Mouse (Mus musculus) olfactory bulb, adult 2 months (tissue): ENCODE measurements around the gene Lrrc38.

ENCODE experiments used
- CTCF ChIP-seq: fragments of 200-500 bp; IDR thresholded peaks from 2 replicates; pipeline ENCODE4 v1.5.1; 2012; ENCODE audit warnings: low read depth, mild to moderate bottlenecking, low read length, moderate library complexity; ENCODE audit not compliant: insufficient read depth
- POLR2A ChIP-seq: fragments of 200-500 bp; IDR thresholded peaks from 2 replicates; pipeline ENCODE4 v1.6.1; 2012; ENCODE audit warnings: mild to moderate bottlenecking, low read depth, low read length, moderate library complexity; ENCODE audit not compliant: insufficient read depth

DNA sequence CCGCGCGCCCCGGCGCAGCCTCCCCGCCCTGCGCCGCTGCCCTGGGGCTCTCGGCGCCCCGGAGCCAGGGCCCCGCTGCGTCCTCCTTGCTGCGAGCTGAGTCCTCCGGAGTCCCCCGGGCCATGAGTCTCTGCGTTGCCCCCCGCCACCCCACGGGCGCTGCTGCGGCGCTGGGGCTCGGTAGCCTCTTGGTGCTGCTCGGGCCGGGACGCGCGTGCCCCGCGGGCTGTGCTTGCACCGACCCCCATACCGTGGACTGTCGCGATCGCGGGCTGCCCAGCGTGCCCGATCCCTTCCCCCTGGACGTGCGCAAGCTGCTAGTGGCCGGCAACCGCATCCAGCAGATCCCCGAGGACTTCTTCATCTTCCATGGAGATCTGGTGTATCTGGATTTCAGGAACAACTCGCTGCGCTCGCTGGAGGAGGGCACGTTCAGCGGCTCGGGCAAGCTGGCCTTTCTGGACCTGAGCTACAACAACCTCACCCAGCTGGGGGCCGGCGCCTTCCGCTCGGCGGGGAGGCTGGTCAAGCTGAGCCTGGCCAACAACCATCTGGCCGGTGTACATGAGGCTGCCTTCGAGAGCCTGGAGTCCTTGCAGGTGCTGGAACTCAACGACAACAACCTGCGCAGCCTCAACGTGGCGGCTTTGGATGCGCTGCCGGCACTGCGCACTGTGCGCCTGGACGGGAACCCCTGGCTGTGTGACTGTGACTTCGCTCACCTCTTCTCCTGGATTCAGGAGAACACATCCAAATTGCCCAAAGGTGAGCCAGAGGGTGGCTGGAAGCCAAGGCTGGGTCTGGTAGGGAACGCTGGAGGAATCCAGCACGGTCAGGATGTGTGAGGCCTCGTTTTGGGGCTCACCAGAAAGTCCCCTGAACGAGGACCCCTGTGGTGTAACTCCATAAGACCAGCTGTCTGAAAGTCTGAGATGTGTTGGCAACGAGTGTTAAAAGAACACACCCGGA is 774 bp downstream of the Lrrc38 start:
- TF ChIP-seq CTCF = no peak
- TF ChIP-seq POLR2A = no peak
